Mouse (Mus musculus) midbrain, embryonic 11.5 days (tissue): ENCODE measurements at regions not wholly inside any gene's neighbourhood (a gene's known extent, or its start where the extent isn't known, plus 50 kb on each side); places are given as distances from the start of the nearest gene placed in this dataset.

Experiments used
- ATAC-seq: fragments of 200-750 bp; cut with Nextera tagmentation; 2 replicates; pipeline ENCODE4 v1.8.0; 2017; ENCODE audit warnings: moderate TSS enrichment, moderate library complexity; ENCODE audit not compliant: low FRiP score
- DNase-seq: peaks from one replicate; pipeline ENCODE4 v3.0.0; 2015; ENCODE audit warnings: low spot score; ENCODE audit errors: missing footprints
- H3K27ac ChIP-seq: fragments of 300-500 bp; sonication (generic); 2 replicates; pipeline ENCODE4 v1.5.1; 2014; ENCODE audit warnings: low read depth, low read length
- H3K27me3 ChIP-seq: fragments of 300-500 bp; sonication (generic); 2 replicates; pipeline ENCODE4 v1.6.1; 2014; ENCODE audit warnings: mild to moderate bottlenecking, low read length, moderate library complexity, mixed read lengths; ENCODE audit not compliant: control insufficient read depth, insufficient read depth
- H3K36me3 ChIP-seq: fragments of 300-500 bp; sonication (generic); 2 replicates; pipeline ENCODE4 v1.6.1; 2014; ENCODE audit warnings: mild to moderate bottlenecking, low read length, moderate library complexity, mixed read lengths; ENCODE audit not compliant: control insufficient read depth, insufficient read depth
- H3K4me1 ChIP-seq: fragments of 300-500 bp; sonication (generic); 2 replicates; pipeline ENCODE4 v1.6.1; 2014; ENCODE audit warnings: low read length; ENCODE audit not compliant: control insufficient read depth, insufficient read depth
- H3K4me2 ChIP-seq: fragments of 300-500 bp; sonication (generic); 2 replicates; pipeline ENCODE4 v1.6.1; 2014; ENCODE audit warnings: mild to moderate bottlenecking, moderate library complexity
- H3K4me3 ChIP-seq: fragments of 300-500 bp; sonication (generic); 2 replicates; pipeline ENCODE4 v1.5.1; 2014; ENCODE audit warnings: low read depth, low read length
- H3K9ac ChIP-seq: fragments of 300-500 bp; sonication (generic); 2 replicates; pipeline ENCODE4 v1.6.1; 2014; ENCODE audit warnings: low read length
- H3K9me3 ChIP-seq: fragments of 300-500 bp; sonication (generic); 2 replicates; pipeline ENCODE4 v1.6.1; 2016; ENCODE audit warnings: low read length; ENCODE audit not compliant: control insufficient read depth
- WGBS: fragments of 180-500 bp; shearing (Covaris S2); extraction: QIAGEN DNeasy Blood & Tissue Kit; methylation state at CpG from one replicate; pipeline ENCODE4 v1.1.7; 2014; 5-methylcytosine and 5-hydroxymethylcytosine counted together

DNA sequence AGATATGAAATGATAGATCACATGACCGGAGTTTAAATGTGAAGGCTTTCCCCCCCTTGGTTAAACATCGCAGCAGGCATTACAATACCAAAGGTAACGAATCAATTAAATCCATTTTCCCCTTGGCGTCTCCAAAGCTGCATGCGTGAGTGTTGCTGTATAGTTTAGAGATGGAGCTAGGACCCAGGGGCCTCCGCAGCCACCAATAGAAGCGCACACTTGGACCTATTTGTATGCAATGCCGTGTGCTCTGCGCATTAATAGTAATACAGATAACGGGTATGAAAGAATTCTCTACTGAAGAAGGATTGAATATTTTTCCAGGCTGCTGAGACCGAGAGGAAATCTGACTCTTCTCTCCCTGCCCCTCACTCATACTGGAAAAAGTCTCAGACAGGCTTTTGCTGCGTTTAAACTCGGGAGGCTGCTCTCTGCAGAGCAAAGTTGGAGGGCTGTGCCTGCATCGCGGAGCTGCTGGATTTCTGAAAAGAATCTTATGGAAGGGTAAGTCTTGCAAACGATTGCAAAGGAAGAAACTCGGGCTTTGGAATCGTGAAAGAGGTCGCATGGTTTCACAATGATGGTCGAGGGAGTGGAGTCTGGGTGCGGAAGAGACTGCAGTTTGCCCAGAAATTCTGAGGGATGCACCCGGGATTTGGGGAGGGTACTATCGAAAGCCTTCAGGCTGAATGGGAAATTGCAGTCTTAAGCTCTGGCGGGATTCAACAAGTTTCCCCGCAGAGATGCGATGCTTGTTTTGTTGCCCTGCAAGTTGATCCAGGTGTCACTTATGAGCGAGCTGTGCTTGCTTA is 280.5 kb upstream of the Robo1 start:
- WGBS: 1% methylated on average over 27 of the region's 27 CpGs
- H3K4me1 ChIP-seq: no peaks in the 10 kb centered on the region
- H3K4me3 ChIP-seq: peak overlapping the region; percentile 46
- no peaks in the 10 kb centered on the region for H3K27me3 ChIP-seq
- H3K9me3 ChIP-seq: no peaks in the 10 kb centered on the region
- H3K36me3 ChIP-seq: no peaks in the 10 kb centered on the region
- H3K4me2 ChIP-seq: peak overlapping the region; percentile 85
- H3K27ac ChIP-seq: no peak overlapping the region
- DNase-seq (peak; percentile 96), ATAC-seq (peak; percentile 89)
- H3K9ac ChIP-seq: peak overlapping the region; percentile 67

DNA sequence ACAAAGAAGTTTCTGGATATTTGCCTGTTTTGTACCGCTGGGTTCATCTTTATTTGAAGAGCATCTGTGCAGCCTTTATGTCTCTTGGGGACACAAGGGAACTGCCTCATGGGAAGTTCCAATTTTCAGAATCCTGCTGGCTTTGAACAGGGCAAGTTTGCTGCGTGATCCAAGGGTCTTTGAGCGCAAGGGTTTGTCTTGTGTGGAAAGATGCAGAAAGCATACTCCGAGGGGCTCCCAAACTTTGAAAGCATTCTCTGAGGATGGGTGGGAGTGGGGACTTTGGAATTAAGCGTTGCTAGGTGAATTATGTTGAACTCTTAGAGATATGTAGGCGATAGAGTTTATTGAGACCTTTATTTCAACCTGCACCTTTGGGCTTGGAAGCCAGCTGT is 279.9 kb upstream of the Robo1 start:
- peak; percentile 15 for ATAC-seq
- Histone ChIP-seq H3K4me3 (peak overlapping the region; percentile 46), H3K4me2 (peak overlapping the region; percentile 85)

DNA sequence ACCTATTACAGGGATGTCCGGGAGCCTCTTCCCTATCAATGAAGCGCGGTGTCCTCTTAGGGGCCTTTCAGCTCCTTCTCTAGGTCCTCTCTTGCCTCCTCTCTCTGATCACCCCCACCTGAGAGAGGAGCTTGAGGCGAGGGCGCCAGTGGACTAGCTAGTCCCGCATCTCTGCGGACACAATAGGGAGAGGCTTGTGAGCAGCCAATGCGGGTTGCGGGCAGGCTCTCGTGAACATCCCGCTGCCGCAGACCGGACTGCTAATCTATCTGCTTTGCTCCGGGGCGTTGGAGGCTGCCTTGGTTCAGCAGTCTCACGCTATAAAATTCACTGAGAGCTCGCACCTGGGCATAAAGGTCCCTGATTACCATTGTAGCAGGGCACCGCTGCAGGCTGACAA is 279.3 kb upstream of the Robo1 start:
- under 1% methylated on average over 18 of the region's 18 CpGs for WGBS
- peak overlapping the region; percentile 67 for H3K9ac ChIP-seq
- peak overlapping the region; percentile 42 for H3K27ac ChIP-seq
- H3K4me2 ChIP-seq: peak overlapping the region; percentile 85
- ATAC-seq (peak; percentile 63), DNase-seq (peak; percentile 94)
- H3K27me3 ChIP-seq: no peaks in the 10 kb centered on the region
- H3K36me3 ChIP-seq: no peaks in the 10 kb centered on the region
- H3K9me3 ChIP-seq: no peaks in the 10 kb centered on the region
- peak overlapping the region; percentile 46 for H3K4me3 ChIP-seq
- no peaks in the 10 kb centered on the region for H3K4me1 ChIP-seq

More for the DNA sequence above, 279.9 kb upstream of the Robo1 start:
- 4% methylated on average over 6 of the region's 6 CpGs for WGBS
- Histone ChIP-seq H3K27ac (no peak overlapping the region), H3K36me3 (no peaks in the 10 kb centered on the region), H3K9ac (peak overlapping the region; percentile 67), H3K27me3 (no peaks in the 10 kb centered on the region), H3K9me3 (no peaks in the 10 kb centered on the region), H3K4me1 (no peaks in the 10 kb centered on the region)
- DNase-seq: peak; percentile 94

DNA sequence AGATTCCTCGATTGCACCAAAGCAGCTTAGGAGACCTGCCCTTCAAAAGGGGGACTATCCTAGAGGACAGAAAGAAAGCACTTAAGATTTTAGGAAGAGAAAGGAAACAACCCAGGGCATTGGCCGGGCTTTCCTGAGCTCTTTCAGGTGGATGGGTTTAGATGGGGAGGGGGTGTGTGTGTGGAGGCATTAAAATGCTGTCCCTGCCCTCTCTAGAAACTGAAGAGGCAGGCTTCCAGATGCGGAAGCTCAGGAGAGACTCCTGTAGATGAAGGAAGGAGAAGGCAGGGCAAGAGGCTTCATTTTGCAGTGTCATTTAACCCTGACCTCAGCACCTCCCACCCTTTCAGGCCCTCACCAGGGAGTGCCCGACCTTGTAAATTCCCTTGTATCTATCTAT is 278.8 kb upstream of the Robo1 start:
- no peaks in the 10 kb centered on the region for H3K9me3 ChIP-seq
- peak overlapping the region; percentile 46 for H3K4me3 ChIP-seq
- no peaks in the 10 kb centered on the region for H3K36me3 ChIP-seq
- H3K27ac ChIP-seq: peak overlapping the region; percentile 42; the same call in 1 of the 2 replicates
- peak overlapping the region; percentile 67 for H3K9ac ChIP-seq
- no peaks in the 10 kb centered on the region for H3K4me1 ChIP-seq
- H3K4me2 ChIP-seq: peak overlapping the region; percentile 85
- 0% methylated on average over 4 of the region's 4 CpGs for WGBS
- DNase-seq (peak; percentile 83), ATAC-seq (peak; percentile 12)
- no peaks in the 10 kb centered on the region for H3K27me3 ChIP-seq

DNA sequence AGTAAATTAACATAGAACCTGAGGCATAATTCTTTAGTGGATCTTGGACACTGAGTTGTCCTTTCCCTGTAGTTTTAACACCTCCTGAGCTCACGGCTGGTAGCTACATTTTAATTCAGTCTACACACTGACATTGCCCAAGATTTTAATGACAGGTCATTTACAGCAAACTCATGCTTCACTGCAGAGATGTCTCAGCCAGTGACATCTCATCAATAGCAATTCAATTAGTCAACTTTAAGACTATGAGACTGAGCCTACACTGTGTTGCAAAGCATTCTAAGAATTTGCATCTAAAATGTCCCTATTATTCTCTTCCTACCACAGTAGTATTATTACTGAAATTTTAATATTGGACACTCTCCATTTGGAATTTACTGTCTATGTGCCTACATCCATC is 239.9 kb upstream of the Robo1 start:
- Histone ChIP-seq H3K9ac (no peak overlapping the region), H3K36me3 (no peaks in the 10 kb centered on the region), H3K27ac (no peak overlapping the region), H3K27me3 (no peaks in the 10 kb centered on the region), H3K4me2 (no peak overlapping the region), H3K9me3 (no peaks in the 10 kb centered on the region), H3K4me1 (peaks cover 6% of the 10 kb centered on the region), H3K4me3 (no peak overlapping the region)
- ATAC-seq (no peak), DNase-seq (peak; percentile 17)
- 64% methylated on average over 1 of the region's 1 CpGs for WGBS

DNA sequence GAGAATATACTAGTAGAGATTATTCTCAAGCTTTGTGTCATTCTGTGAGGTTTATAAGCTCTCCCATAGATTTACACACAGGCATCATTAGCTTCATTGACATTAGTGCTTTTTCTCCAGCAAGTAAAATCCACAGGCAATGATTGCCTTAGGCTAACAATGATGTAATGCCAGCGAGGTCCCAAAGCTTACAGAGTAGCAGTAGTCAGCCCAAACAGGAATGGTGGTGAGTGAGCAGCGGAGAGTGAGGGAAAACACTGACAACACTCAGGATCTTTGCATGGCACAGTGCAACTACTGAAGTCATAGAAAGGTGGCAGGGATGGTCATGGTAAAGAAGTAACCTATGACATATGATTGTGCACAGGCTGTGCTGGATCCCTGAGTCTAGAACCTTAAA is 238.5 kb upstream of the Robo1 start:
- H3K9ac ChIP-seq: no peak overlapping the region
- peaks cover 6% of the 10 kb centered on the region for H3K4me1 ChIP-seq
- H3K27me3 ChIP-seq: no peaks in the 10 kb centered on the region
- no peaks in the 10 kb centered on the region for H3K36me3 ChIP-seq
- WGBS: 68% methylated on average over 2 of the region's 2 CpGs
- H3K27ac ChIP-seq: no peak overlapping the region
- ATAC-seq: no peak
- no peak overlapping the region for H3K4me3 ChIP-seq
- DNase-seq: peak; percentile 66
- no peaks in the 10 kb centered on the region for H3K9me3 ChIP-seq
- H3K4me2 ChIP-seq: no peak overlapping the region

DNA sequence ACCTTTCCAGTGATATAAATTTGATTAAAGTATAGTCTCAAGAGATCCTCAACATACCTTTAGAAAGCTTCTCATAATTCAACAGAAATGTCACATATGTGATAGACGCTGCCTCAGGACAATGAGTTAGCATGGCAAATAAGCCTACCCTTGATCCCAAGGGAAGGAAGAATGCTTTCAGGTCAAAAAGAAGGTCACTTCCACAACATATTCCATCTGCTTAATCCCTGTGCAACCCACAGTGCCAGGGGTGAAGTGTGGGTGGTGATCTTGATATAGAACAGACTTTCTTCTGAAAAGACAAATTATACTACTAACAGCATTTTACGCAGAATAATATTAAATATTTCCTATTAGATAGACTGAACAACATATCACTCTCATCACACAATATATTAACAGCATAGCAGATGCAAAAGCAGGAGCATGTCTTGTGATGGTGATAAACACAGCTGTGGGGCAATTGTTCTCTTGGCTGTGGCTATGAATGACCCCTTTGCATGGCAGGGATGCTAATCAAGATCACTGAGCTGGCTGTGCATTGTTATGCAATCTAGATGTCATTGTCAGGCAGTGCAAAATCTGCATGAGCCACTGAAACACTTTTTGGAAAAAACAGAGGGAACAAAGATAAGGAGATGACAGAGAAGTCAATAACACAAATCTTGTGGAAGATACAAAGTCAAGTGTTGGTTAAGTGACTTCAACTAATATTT is 236.2 kb upstream of the Robo1 start:
- H3K4me3 ChIP-seq: no peak overlapping the region
- no peaks in the 10 kb centered on the region for H3K27me3 ChIP-seq
- no peak overlapping the region for H3K9ac ChIP-seq
- no peaks in the 10 kb centered on the region for H3K36me3 ChIP-seq
- 47% methylated on average over 2 of the region's 2 CpGs for WGBS
- H3K4me2 ChIP-seq: no peak overlapping the region
- ATAC-seq (peak; percentile 90), DNase-seq (peak; percentile 84)
- H3K27ac ChIP-seq: no peak overlapping the region
- peaks cover 6% of the 10 kb centered on the region for H3K4me1 ChIP-seq
- H3K9me3 ChIP-seq: no peaks in the 10 kb centered on the region

DNA sequence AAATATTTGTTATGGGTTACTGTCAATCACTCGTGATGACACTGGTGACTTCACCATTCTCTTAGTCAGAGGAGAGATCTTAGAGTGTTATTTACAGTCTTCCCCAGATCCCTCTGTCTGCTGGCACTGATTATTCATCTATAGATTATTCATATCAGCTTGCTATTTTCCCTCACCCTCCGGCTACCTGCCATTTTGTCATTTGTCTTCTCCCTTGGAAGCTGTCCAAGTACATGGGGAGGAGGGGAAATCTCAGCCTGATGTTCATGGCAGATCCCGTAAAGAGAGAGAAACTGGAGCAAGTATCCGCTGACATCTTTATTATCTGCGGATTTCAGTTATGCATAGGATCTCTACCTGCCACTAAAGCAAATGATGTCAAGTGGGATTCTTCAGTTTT is 222.9 kb upstream of the Robo1 start:
- no peaks in the 10 kb centered on the region for H3K4me1 ChIP-seq
- no peak for ATAC-seq
- peak; percentile 62 for DNase-seq
- no peaks in the 10 kb centered on the region for H3K9me3 ChIP-seq
- no peak overlapping the region for H3K4me3 ChIP-seq
- no peak overlapping the region for H3K27ac ChIP-seq
- no peaks in the 10 kb centered on the region for H3K36me3 ChIP-seq
- H3K27me3 ChIP-seq: no peaks in the 10 kb centered on the region
- 88% methylated on average over 5 of the region's 5 CpGs for WGBS
- no peak overlapping the region for H3K9ac ChIP-seq
- H3K4me2 ChIP-seq: no peak overlapping the region

DNA sequence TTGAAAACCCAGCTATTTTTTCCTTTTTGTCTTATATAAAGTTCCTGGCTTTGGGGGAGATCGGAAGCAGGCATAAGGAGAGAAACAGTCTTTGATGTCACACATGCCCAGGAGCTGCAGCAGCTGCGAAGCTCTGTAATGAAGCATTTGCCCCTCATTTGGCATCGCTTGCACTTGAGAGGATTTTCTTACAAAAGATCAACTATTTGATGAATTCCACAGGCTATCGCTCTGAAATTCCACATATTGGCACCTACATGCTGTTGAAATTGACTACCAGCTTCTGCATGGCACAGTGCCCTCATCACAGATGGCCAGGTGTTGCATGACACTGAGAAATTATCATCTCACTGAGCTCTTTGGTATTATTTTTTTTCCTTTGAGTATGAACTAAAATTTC is 220.1 kb upstream of the Robo1 start:
- Histone ChIP-seq H3K27ac (no peak overlapping the region), H3K27me3 (no peaks in the 10 kb centered on the region), H3K4me3 (no peak overlapping the region), H3K36me3 (no peaks in the 10 kb centered on the region), H3K9me3 (no peaks in the 10 kb centered on the region; the same call in 1 of the 2 replicates), H3K9ac (no peak overlapping the region), H3K4me2 (no peak overlapping the region), H3K4me1 (no peaks in the 10 kb centered on the region)
- no peak; the same call in 1 of the 2 replicates for ATAC-seq
- no peak for DNase-seq
- WGBS: 81% methylated on average over 4 of the region's 4 CpGs
